Mouse (Mus musculus) heart, postnatal 0 days (tissue): ENCODE results near the gene Cubn.

Experiments
- CTCF ChIP-seq: IDR thresholded peaks from 2 replicates; pipeline ENCODE4 v1.5.1; 2016; ENCODE audit warnings: antibody characterized with exemption, control low read depth, low read depth
- EP300 ChIP-seq: IDR thresholded peaks from 2 replicates; pipeline ENCODE4 v1.6.1; 2016; ENCODE audit warnings: antibody characterized with exemption, low read depth

DNA sequence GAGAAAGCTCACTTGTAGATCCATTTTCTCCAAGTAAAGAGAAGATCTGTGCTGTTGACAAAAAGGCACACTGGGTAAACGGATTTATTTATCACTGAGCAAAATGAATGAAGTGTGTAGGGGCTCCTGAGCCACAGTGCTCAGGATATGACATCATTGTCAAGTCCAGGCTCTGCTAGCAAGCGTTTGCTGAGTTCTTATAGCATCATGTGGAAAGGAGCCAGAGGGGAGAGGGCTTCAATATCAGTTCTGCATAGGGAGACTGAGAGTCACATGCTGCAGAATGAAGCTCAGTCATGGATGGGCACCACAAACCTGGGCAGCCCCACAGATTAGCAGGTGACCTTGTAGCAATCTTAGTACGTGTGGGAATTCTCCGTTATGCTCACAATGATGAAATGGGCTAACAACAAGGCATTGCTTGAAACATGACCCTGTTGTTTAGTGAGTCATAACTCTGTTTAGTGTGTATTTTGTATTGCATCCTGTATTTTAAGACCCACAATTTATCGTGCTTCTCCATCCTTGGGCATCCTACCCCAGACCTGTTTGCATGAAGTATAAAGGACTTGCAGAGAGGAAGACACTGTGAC is 92.0 kb downstream of the Cubn start:
- no peak for TF ChIP-seq CTCF
- TF ChIP-seq EP300: no peak
